Mouse (Mus musculus): ENCODE data around the gene Tgfb3.

Tgfb3 gene

DNA sequence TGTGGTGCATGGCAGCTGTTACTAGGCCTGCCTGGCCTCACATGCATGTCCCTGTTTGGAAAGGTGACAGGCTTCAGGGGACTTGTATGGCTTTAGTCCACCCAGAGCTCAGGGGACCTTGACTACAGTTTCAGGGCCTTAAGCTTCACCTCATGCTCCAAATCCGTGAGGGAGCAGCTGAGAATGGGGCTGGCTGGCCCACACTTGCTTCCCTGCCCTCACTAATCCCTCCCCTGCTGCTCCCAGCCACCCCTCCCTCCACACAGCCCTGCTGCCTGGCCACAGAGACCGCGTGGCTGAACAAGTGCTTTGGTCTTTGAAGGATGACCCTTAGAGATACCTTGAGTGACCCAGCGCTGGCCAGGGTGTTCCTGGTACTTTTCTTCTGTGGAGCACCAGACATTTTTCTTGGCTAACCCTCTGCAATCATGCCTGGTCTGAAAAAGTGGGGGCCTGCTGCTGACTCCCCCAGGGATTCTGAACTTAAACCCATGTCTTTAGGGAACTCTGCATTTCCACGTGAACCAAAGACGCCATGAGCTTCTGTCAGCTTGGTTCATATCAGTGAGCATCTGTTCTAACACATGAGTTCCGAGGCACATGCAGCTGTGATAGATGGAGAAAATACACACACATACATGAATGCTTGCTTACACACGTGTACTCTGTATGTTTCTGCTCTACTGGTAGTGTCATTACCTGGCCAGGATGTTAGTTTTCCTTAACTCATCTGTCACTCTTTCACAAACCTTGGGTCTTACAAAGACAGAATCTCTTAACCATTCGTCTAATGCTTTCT, 42.3 kb downstream of the Tgfb3 start:
- no peak for DNase-seq (ENCODE audit: extremely low read depth, insufficient read length, low spot score)

GRCm38 (mm10) chr12:86035586-86035985, 43.3 kb downstream of the Tgfb3 start:
- DNase-seq (ENCODE audit: extremely low read depth, insufficient read length, low spot score): no peak

GRCm38 (mm10) chr12:86030932-86031331, 47.9 kb downstream of the Tgfb3 start:
- DNase-seq (ENCODE audit: extremely low read depth, insufficient read length, low spot score): no peak

DNA sequence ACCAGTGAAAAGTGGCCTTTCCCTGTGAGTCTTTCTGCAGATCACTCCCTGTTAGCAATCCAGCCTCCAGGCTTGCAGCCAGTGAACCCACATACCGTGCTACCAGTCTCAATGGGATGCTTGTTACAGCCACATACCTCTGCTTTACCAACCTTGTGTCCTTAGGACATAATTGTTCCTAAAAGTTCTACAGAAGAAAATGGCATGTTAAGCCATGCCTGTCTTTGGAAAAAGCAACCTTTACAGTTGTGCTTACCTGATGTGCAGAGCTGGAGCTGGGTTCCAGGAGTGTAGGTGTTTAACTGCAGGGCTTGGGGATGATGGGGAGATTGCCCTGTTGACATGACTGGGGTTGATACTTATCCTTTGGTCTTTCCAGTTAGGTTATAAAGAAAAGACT, 51.1 kb downstream of the Tgfb3 start:
- DNase-seq (ENCODE audit: extremely low read depth, insufficient read length, low spot score): no peak

DNA sequence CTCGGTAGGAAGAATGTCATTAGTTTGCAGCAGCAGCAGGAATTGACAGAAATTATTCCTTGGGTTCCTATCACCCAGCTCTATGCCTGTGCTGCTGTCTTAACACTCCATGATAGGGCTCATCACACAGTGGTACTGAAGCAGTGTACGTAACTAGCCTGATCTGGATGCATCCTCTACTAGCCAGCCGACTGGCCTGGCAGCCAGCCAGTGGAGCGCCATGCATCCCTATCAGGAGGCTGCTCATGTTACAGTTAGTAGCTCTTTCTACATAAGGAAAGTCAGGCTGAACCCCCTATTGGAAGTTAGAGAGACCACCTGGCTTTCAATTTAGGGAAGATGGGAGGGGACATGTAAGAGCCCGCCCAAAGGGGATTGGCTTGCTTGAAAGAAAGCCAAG, 51.8 kb downstream of the Tgfb3 start:
- DNase-seq (ENCODE audit: extremely low read depth, insufficient read length, low spot score): no peak

GRCm38 (mm10) chr12:86025480-86025879, 53.4 kb downstream of the Tgfb3 start:
- no peak for DNase-seq (ENCODE audit: extremely low read depth, insufficient read length, low spot score)

DNA sequence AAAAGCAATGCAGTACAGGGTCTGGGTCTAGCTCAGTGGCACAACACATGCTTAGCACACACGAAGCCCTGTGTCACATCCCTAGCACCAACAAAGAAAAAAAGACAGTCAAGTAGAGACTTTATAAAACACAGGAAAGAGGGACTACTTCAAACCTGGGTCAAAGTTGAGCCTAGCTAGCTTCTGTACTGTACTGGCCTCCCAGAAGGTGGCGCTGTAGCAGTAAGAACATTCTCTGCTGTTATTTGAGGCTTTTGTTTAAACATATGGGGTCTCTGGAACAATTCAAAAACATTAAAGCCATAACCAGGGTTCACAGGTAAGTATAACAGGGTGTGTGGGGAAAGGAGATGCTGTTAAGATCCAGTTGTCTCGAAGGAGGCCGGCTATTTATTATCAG, 54.4 kb downstream of the Tgfb3 start:
- DNase-seq (ENCODE audit: extremely low read depth, insufficient read length, low spot score): no peak

DNA sequence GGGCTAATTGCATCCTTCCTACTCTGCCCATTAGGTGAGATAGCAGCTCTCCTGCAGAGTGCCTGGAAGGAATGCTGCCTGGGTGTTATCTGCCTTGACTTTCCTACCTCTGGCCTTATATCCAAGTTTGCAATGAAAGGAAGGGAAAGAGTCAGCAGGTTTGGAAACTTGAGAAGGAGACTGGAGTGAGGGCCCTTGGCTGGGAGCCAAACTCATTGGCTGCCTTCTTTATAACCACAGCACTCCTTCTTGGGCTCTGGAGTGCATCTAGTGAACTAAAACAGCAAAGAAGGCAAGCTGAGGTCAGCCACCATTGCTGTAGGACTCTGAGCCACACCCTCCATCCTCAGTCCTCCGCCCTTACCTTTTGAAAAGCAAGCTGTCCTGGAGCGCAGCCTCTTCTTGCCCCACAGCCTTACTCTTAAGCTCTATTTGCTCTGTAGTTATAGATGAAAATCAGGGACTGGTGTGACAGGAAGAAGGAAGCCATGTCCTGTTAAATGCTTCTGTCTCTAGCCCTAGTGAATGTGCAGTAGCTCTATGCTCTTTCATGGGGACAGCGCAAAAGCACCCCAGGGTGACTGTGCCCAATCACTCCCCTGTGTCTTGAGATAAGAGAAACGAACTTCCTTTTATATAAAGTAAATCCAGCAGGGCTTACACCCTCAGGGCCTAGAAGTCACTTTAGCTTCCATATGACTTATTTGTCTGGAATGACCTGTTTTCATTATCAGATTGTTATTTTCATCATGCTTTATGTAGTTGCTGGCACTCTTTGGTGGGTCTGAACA, 55.6 kb downstream of the Tgfb3 start:
- no peak for DNase-seq (ENCODE audit: extremely low read depth, insufficient read length, low spot score)

DNA sequence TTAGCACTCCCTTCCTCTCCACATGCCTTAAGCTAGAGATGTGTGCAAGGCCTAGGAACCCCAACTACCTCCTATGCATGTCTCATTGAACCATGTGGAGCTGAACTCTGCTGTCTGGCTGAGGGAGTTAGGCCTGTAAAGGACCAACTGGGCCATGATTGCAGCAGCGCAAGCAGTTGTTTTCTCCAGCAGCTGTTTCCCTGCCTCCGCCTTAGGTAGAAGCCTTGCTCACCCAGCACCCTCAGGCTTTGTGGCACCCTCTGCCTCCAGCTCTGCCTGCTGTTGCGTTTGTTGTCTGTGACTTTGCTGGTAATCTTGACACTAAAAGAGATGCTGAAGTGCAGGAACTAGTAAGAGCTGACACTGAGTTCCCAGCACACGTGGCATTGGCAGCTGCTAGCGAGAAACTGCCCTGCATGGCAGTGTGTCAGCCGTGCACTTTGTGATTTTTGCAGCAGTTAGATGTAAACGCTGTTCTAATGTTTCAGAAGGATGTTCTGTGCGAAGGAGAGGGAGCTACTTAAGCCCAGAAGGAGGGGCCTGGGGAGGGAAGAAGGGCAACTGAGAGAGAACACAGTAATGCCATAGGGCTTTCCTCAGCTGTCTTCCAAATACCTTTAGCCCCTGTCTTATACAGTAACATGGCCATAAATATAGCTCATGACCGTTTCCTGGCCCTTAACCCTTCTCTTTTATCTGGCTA, 56.4 kb downstream of the Tgfb3 start:
- no peak for DNase-seq (ENCODE audit: extremely low read depth, insufficient read length, low spot score)

- DNase-seq (ENCODE audit: extremely low read depth, insufficient read length, low spot score): no peak
These were observed 57.3 kb downstream of the Tgfb3 start for GRCm38 (mm10) chr12:86021583-86021982.

GRCm38 (mm10) chr12:86017360-86017759, 61.5 kb downstream of the Tgfb3 start:
- no peak for DNase-seq (ENCODE audit: extremely low read depth, insufficient read length, low spot score)

DNA sequence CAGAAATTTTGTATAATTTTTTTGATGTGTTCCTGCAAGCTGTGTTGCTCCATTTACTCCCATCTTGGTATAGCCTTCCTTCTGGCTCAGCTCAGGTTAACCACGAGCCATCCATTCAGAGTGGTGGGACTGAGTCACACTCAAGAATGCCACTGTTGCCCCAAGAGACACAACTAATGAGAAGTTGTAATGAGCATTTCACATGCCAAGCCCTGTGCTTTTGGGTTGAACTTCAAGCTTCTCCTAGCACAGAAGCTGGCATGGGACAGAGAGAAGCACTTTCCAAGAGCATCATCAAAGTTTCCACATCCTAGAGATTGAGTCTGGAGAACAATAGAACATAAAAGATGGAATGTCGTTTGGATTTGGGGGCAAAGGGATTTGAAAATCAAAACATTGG, 63.7 kb downstream of the Tgfb3 start:
- DNase-seq (ENCODE audit: extremely low read depth, insufficient read length, low spot score): peak; percentile 29

GRCm38 (mm10) chr12:86014621-86015020, 64.2 kb downstream of the Tgfb3 start:
- peak; percentile 29 for DNase-seq (ENCODE audit: extremely low read depth, insufficient read length, low spot score)

- peak; percentile 37 for DNase-seq (ENCODE audit: extremely low read depth, insufficient read length, low spot score)
These were observed 64.7 kb downstream of the Tgfb3 start for GRCm38 (mm10) chr12:86014174-86014573.

GRCm38 (mm10) chr12:86012195-86012594, 66.6 kb downstream of the Tgfb3 start:
- no peak for DNase-seq (ENCODE audit: extremely low read depth, insufficient read length, low spot score)

GRCm38 (mm10) chr12:86010656-86011055, 68.2 kb downstream of the Tgfb3 start:
- no peak for DNase-seq (ENCODE audit: extremely low read depth, insufficient read length, low spot score)

GRCm38 (mm10) chr12:86007377-86007776, 71.5 kb downstream of the Tgfb3 start:
- no peak for DNase-seq (ENCODE audit: extremely low read depth, insufficient read length, low spot score)
